Mouse (Mus musculus) spleen, adult 18-20 months (tissue): ENCODE data around the gene Mrps27.

Experiments
- DNase-seq, 2 experiments: peaks; one replicate each; pipeline ENCODE4 v3.0.0; 2022; ENCODE audit warnings: mixed read lengths in 2 of 2

Mrps27 gene

GRCm38 (mm10) chr13:99393128-99393527 is 48.5 kb downstream of the Mrps27 start:
- DNase-seq = no peak

- no peak for DNase-seq
These were observed 50.1 kb downstream of the Mrps27 start for GRCm38 (mm10) chr13:99394694-99395093.

- DNase-seq = no peak
These were observed 50.9 kb downstream of the Mrps27 start for GRCm38 (mm10) chr13:99395531-99395930.

- no peak for DNase-seq
These were observed 52.6 kb downstream of the Mrps27 start for GRCm38 (mm10) chr13:99397228-99397627.

GRCm38 (mm10) chr13:99398149-99398701 is 53.6 kb downstream of the Mrps27 start:
- DNase-seq = no peak

GRCm38 (mm10) chr13:99399373-99399772 is 54.8 kb downstream of the Mrps27 start:
- DNase-seq = no peak

GRCm38 (mm10) chr13:99409216-99409615 is 64.6 kb downstream of the Mrps27 start:
- DNase-seq = no peak

GRCm38 (mm10) chr13:99410611-99411515 is 66.3 kb downstream of the Mrps27 start:
- DNase-seq = no peak

GRCm38 (mm10) chr13:99411761-99412160 is 67.2 kb downstream of the Mrps27 start:
- DNase-seq = no peak

- DNase-seq = no peak
These were observed 68.0 kb downstream of the Mrps27 start for GRCm38 (mm10) chr13:99412477-99413080.

- DNase-seq = no peak
These were observed 69.1 kb downstream of the Mrps27 start for GRCm38 (mm10) chr13:99413481-99414351.

- no peak for DNase-seq
These were observed 69.8 kb downstream of the Mrps27 start for GRCm38 (mm10) chr13:99414352-99414742.

- no peak for DNase-seq
These were observed 72.0 kb downstream of the Mrps27 start for GRCm38 (mm10) chr13:99416601-99417000.

GRCm38 (mm10) chr13:99423581-99423980 is 79.0 kb downstream of the Mrps27 start:
- DNase-seq = no peak

GRCm38 (mm10) chr13:99433068-99434008 is 88.8 kb downstream of the Mrps27 start:
- DNase-seq = no peak

GRCm38 (mm10) chr13:99434494-99434893 is 89.9 kb downstream of the Mrps27 start:
- no peak for DNase-seq

- no peak for DNase-seq
These were observed 92.5 kb downstream of the Mrps27 start for GRCm38 (mm10) chr13:99437051-99437450.

- DNase-seq = no peak
These were observed 94.8 kb downstream of the Mrps27 start for GRCm38 (mm10) chr13:99439357-99439756.

- DNase-seq = no peak
These were observed 95.6 kb downstream of the Mrps27 start for GRCm38 (mm10) chr13:99440228-99440627.

- DNase-seq = no peak
These were observed 97.3 kb downstream of the Mrps27 start for GRCm38 (mm10) chr13:99441700-99442433.
